8 mouse cellular contexts compared by ENCODE assay signal in the genomic region with DNA sequence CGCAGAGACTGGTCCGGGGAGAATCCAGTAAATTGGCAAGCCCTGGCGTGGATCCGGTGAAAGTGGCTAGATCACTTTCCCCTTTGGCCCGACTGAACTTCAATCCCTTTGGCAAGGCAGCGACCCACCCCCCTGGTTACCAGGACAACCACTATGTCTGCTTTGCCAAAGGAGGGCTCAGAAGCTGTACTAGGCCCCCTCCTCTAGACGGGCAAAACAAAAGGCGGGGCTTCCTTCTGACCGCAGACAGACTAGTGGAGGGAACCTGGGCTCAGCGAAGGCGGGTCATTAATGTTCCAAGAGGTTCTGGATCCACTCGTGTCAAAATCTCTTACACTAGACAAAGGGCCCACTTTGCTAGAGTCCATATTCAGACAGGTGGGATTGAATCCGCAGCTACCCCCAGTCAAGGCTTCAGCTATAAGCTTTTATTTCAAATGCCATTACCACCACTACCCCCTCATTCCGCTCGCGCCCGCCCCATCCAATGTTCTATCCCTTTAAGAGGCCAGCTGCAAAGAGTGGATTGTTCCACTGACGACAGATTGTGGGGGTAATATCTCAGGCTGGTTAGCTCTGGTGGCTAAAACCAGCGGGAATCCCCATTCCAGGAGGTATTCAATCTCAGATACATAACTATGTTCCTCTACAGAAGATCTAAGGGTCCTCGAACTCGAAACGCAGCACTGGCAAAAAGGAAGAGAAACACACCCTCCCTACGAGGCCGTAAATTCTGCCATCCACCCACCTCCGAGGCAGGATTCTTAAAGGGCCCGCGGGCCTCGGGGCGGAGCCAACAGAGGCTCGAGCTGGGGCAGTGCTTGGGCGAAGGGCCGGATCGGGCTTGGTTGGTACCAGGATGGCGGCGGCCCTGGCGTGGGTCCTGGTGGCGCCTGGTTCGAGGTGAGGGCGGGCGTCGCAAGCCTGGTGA. TPM values are rescaled to one million over a fixed set of nuclear protein-coding genes. Genes with fewer than 3 reads are reported as not detected.
DNase-seq lines count a peak whose midpoint lies in the region; ATAC-seq and TF ChIP-seq lines count a peak whose summit lies in the region.

No protein-coding gene starts in this region.

- under 1% methylated on average over 41 of the region's 41 CpGs for WGBS in hindbrain, postnatal 0 days

- peak; percentile 90 for DNase-seq in adipocyte (ENCODE audit: low spot score)
- peak; percentile 78 to 86 for DNase-seq in gastrocnemius, adult 8-10 months (ENCODE audit: low spot score in 2 of 2)
- peak; percentile 93 for DNase-seq in hindbrain, postnatal 0 days (ENCODE audit: low spot score)
- DNase-seq in left cerebral cortex, postnatal 14 days (ENCODE audit: low spot score in 2 of 2): peak; percentile 81 to 82
- DNase-seq in right cerebral cortex, postnatal 10 days (ENCODE audit: low spot score in 2 of 2): peak; percentile 90 to 91
- peak; percentile 79 for DNase-seq in urinary bladder, postnatal 25 days (ENCODE audit: low spot score)

- no peaks in the 10 kb centered on the region for H3K9me3 ChIP-seq in hindbrain, postnatal 0 days (ENCODE audit: low read length)

- peak overlapping the region; percentile 83 for H3K4me2 ChIP-seq in hindbrain, postnatal 0 days (ENCODE audit: low read depth, low read length)

- TF ChIP-seq CTCF in hindbrain, postnatal 0 days (IDR thresholded peaks at IDR 0.05; ENCODE audit: low read depth): no peak

- peak overlapping the region; percentile 82 for H3K4me3 ChIP-seq in hindbrain, postnatal 0 days (ENCODE audit: low read length)

- intact Hi-C loops in left cerebral cortex, postnatal 14 days (cut with DNase I): no loop called here

- H3K27me3 ChIP-seq in hindbrain, postnatal 0 days (ENCODE audit: insufficient read depth, low read length): no peaks in the 10 kb centered on the region

- H3K27ac ChIP-seq in hindbrain, postnatal 0 days: peak overlapping the region; percentile 86

- peak; percentile 75 for ATAC-seq in common myeloid progenitor, adult 5-6 weeks (replicated peaks; ENCODE audit: low read depth, poor library complexity, severe bottlenecking)
- ATAC-seq in hindbrain, postnatal 0 days: peak; percentile 91
- peak; percentile 63 for ATAC-seq in megakaryocyte progenitor cell, adult 5-6 weeks (replicated peaks; ENCODE audit: poor library complexity)

- H3K4me1 ChIP-seq in hindbrain, postnatal 0 days (ENCODE audit: insufficient read depth, low read length): peaks cover 28% of the 10 kb centered on the region

- H3K9ac ChIP-seq in hindbrain, postnatal 0 days (replicated peaks; ENCODE audit: low read length): peak overlapping the region; percentile 75

- peaks cover 28% of the 10 kb centered on the region; the same call in 1 of the 2 replicates for H3K36me3 ChIP-seq in hindbrain, postnatal 0 days (ENCODE audit: insufficient read depth, low read length)

RNA-seq across cellular contexts. Expression of a gene that starts 0.9 kb away (rescaled TPM):
- 6.9 and 7.2 TPM in 2 replicates for total RNA-seq in common myeloid progenitor, adult 5-6 weeks (2017)
- 10 to 100 TPM; 12.7 to 18.6 (median 16.7) TPM for total RNA-seq in gastrocnemius, adult 8-10 months (2022)
- total RNA-seq in hindbrain, postnatal 0 days (2014; rRNA removed): 59.8 and 75.3 TPM in 2 replicates
- 39.8 and 40.6 TPM in 2 replicates for polyA plus RNA-seq in hindbrain, postnatal 0 days (2015; fragmentation: Nextera tagmentation; extraction: Ambion mirVana)
- 10 to 100 TPM; 13.0 to 16.2 TPM for total RNA-seq in left cerebral cortex, postnatal 14 days (2021)
- 6.6 and 7.3 TPM in 2 replicates for total RNA-seq in megakaryocyte progenitor cell, adult 5-6 weeks (2015)
- 2.8 and 4.1 TPM in 2 replicates for total RNA-seq in megakaryocyte progenitor cell, adult 5-6 weeks (2017)

RNA-seq across cellular contexts. Expression of a gene that starts 5.5 kb away (rescaled TPM):
- total RNA-seq in common myeloid progenitor, adult 5-6 weeks (2017): 11.8 and 14.8 TPM in 2 replicates
- total RNA-seq in gastrocnemius, adult 8-10 months (2022): 10 to 100 TPM; 44.6 to 54.5 (median 46.9) TPM
- 128 and 142 TPM in 2 replicates for total RNA-seq in hindbrain, postnatal 0 days (2014; rRNA removed)
- 115 and 119 TPM in 2 replicates for polyA plus RNA-seq in hindbrain, postnatal 0 days (2015; fragmentation: Nextera tagmentation; extraction: Ambion mirVana)
- 10 to 100 TPM; 77.2 to 79.0 TPM for total RNA-seq in left cerebral cortex, postnatal 14 days (2021)
- total RNA-seq in megakaryocyte progenitor cell, adult 5-6 weeks (2015): 16.7 and 17.1 TPM in 2 replicates
- total RNA-seq in megakaryocyte progenitor cell, adult 5-6 weeks (2017): 15.2 and 15.3 TPM in 2 replicates

RNA-seq across cellular contexts. Expression of a gene that starts 8.1 kb away (rescaled TPM):
- total RNA-seq in common myeloid progenitor, adult 5-6 weeks (2017): 0.53 and 1.2 TPM in 2 replicates
- 1 to 10 TPM; 1.4 to 2.7 (median 1.9) TPM for total RNA-seq in gastrocnemius, adult 8-10 months (2022)
- total RNA-seq in hindbrain, postnatal 0 days (2014; rRNA removed): 3.4 and 7.7 TPM in 2 replicates
- 3.3 and 4.9 TPM in 2 replicates for polyA plus RNA-seq in hindbrain, postnatal 0 days (2015; fragmentation: Nextera tagmentation; extraction: Ambion mirVana)
- 1 to 10 TPM; 4.9 to 6.3 TPM for total RNA-seq in left cerebral cortex, postnatal 14 days (2021)
- 0.44 and 0.54 TPM in 2 replicates for total RNA-seq in megakaryocyte progenitor cell, adult 5-6 weeks (2015)
- 0.54 and 1.1 TPM in 2 replicates for total RNA-seq in megakaryocyte progenitor cell, adult 5-6 weeks (2017)

RNA-seq across cellular contexts. Expression of a gene that starts 10.1 kb away (rescaled TPM):
- total RNA-seq in common myeloid progenitor, adult 5-6 weeks (2017): 13.3 TPM in 2 replicates
- 10 to 100 TPM; 12.1 to 16.8 (median 15.5) TPM for total RNA-seq in gastrocnemius, adult 8-10 months (2022)
- 29.9 and 32.8 TPM in 2 replicates for total RNA-seq in hindbrain, postnatal 0 days (2014; rRNA removed)
- polyA plus RNA-seq in hindbrain, postnatal 0 days (2015; fragmentation: Nextera tagmentation; extraction: Ambion mirVana): 17.8 and 19.4 TPM in 2 replicates
- 1 to 10 TPM; 8.7 TPM for total RNA-seq in left cerebral cortex, postnatal 14 days (2021)
- total RNA-seq in megakaryocyte progenitor cell, adult 5-6 weeks (2015): 9.3 and 15.4 TPM in 2 replicates
- 9.3 and 10.4 TPM in 2 replicates for total RNA-seq in megakaryocyte progenitor cell, adult 5-6 weeks (2017)

RNA-seq across cellular contexts. Expression of a gene that starts 12.0 kb away (rescaled TPM):
- 0.87 and 3.9 TPM in 2 replicates for total RNA-seq in common myeloid progenitor, adult 5-6 weeks (2017)
- under 1 TPM in 2 of 4 experiments, not detected in 2; 0.24 to 0.56 TPM for total RNA-seq in gastrocnemius, adult 8-10 months (2022)
- total RNA-seq in hindbrain, postnatal 0 days (2014; rRNA removed): 3.3 and 4.9 TPM in 2 replicates
- 1.7 and 1.9 TPM in 2 replicates for polyA plus RNA-seq in hindbrain, postnatal 0 days (2015; fragmentation: Nextera tagmentation; extraction: Ambion mirVana)
- 1 to 10 TPM in 1 of 2 experiments, under 1 TPM in 1; 0.78 to 1.4 TPM for total RNA-seq in left cerebral cortex, postnatal 14 days (2021)
- total RNA-seq in megakaryocyte progenitor cell, adult 5-6 weeks (2015): 1.4 and 1.7 TPM in 2 replicates
- total RNA-seq in megakaryocyte progenitor cell, adult 5-6 weeks (2017): 0.58 TPM in 1 of 2 replicates, not detected in the other

Comparison
In these comparisons a context has a peak if more than half of its experiments do, and no peak if none do; other contexts are left out.
1. Peak in every context shown above with its lines: DNase-seq, ATAC-seq, H3K4me3 ChIP-seq and H3K27ac ChIP-seq.